Mouse (Mus musculus) megakaryocyte, embryonic 14.5 days (primary cell): ENCODE results near the gene Cap1. TPM values are rescaled to one million over a fixed set of nuclear protein-coding genes. Genes with fewer than 3 reads are reported as not detected.

Experiments
- H3K27me3 ChIP-seq: replicated peaks from 2 replicates; pipeline ENCODE3; 2012; ENCODE audit warnings: inconsistent platforms
- H3K36me3 ChIP-seq: replicated peaks from 2 replicates; pipeline ENCODE3; 2012; ENCODE audit warnings: low read length, inconsistent platforms, mixed read lengths
- H3K4me1 ChIP-seq: 2 replicates; pipeline ENCODE4 v1.6.1; 2012; ENCODE audit warnings: inconsistent platforms
- H3K4me3 ChIP-seq: replicated peaks from 2 replicates; pipeline ENCODE3; 2012; ENCODE audit warnings: moderate library complexity, mild to moderate bottlenecking, inconsistent platforms
- H3K9me3 ChIP-seq: 2 replicates; pipeline ENCODE4 v1.6.1; 2012; ENCODE audit warnings: inconsistent platforms
- FLI1 ChIP-seq: IDR thresholded peaks from 2 replicates; pipeline ENCODE4 v1.6.1; 2012; ENCODE audit warnings: low read length, inconsistent platforms, mixed read lengths
- GATA1 ChIP-seq: IDR thresholded peaks from 3 replicates; pipeline ENCODE4 v1.6.1; 2012; ENCODE audit warnings: mixed read lengths, low read length, inconsistent platforms, borderline replicate concordance
- polyA plus RNA-seq: library from polyadenylated mRNA; stranded (reverse); fragments of >175 nt; gene quantifications from 2 replicates; pipeline ENCODE4 v1.2.3, GENCODE M21; 2012; ENCODE audit warnings: low replicate concordance; ENCODE audit not compliant: insufficient read depth

The Cap1 gene
- polyA plus RNA-seq, 1 experiment = 145 TPM

- Histone ChIP-seq H3K9me3 (no peaks in the 10 kb centered on the region), H3K27me3 (no peaks in the 10 kb centered on the region), H3K4me1 (peaks cover 99% of the 10 kb centered on the region), H3K36me3 (peaks cover 88% of the 10 kb centered on the region), H3K4me3 (peak overlapping the region; percentile 87)
- TF ChIP-seq GATA1 (no peak), FLI1 (no peak)
These were observed 12.3 kb downstream of the Cap1 start for GRCm38 (mm10) chr4:122873512-122873911.

GRCm38 (mm10) chr4:122873003-122873402 is 12.9 kb downstream of the Cap1 start:
- peak overlapping the region; percentile 87 for H3K4me3 ChIP-seq

GRCm38 (mm10) chr4:122871989-122872388 is 13.9 kb downstream of the Cap1 start:
- peaks cover 97% of the 10 kb centered on the region for H3K4me1 ChIP-seq
- peaks cover 92% of the 10 kb centered on the region for H3K36me3 ChIP-seq
- H3K9me3 ChIP-seq = no peaks in the 10 kb centered on the region
- TF ChIP-seq FLI1 (peak; percentile 80), GATA1 (peak; percentile 74; the same call in 1 of the 3 replicates)
- H3K4me3 ChIP-seq = peak overlapping the region; percentile 88
- H3K27me3 ChIP-seq = no peaks in the 10 kb centered on the region

More at GRCm38 (mm10) chr4:122873003-122873402, 12.9 kb downstream of the Cap1 start:
- Histone ChIP-seq H3K27me3 (no peaks in the 10 kb centered on the region), H3K9me3 (no peaks in the 10 kb centered on the region), H3K36me3 (peaks cover 88% of the 10 kb centered on the region), H3K4me1 (peaks cover 99% of the 10 kb centered on the region)
- TF ChIP-seq GATA1 (peak; percentile 57; the same call in 1 of the 3 replicates), FLI1 (no peak)

- H3K4me1 ChIP-seq = peaks cover 95% of the 10 kb centered on the region
- no peaks in the 10 kb centered on the region for H3K27me3 ChIP-seq
- TF ChIP-seq GATA1 = no peak
- TF ChIP-seq FLI1 = no peak
- H3K36me3 ChIP-seq = peaks cover 93% of the 10 kb centered on the region
- H3K9me3 ChIP-seq = no peaks in the 10 kb centered on the region
- peak overlapping the region; percentile 88 for H3K4me3 ChIP-seq
These were observed 14.6 kb downstream of the Cap1 start for GRCm38 (mm10) chr4:122871269-122871668.

GRCm38 (mm10) chr4:122870741-122871140 is 15.1 kb downstream of the Cap1 start:
- no peaks in the 10 kb centered on the region for H3K27me3 ChIP-seq
- no peaks in the 10 kb centered on the region for H3K9me3 ChIP-seq
- H3K4me3 ChIP-seq = peak overlapping the region; percentile 79
- H3K36me3 ChIP-seq = peaks cover 93% of the 10 kb centered on the region
- TF ChIP-seq FLI1 (no peak), GATA1 (no peak)
- peaks cover 95% of the 10 kb centered on the region for H3K4me1 ChIP-seq

- TF ChIP-seq FLI1 = no peak
- no peak for TF ChIP-seq GATA1
- H3K9me3 ChIP-seq = no peaks in the 10 kb centered on the region
- H3K4me3 ChIP-seq = no peak overlapping the region
- no peaks in the 10 kb centered on the region for H3K27me3 ChIP-seq
- H3K4me1 ChIP-seq = peaks cover 95% of the 10 kb centered on the region
- H3K36me3 ChIP-seq = peaks cover 93% of the 10 kb centered on the region
These were observed 15.8 kb downstream of the Cap1 start for GRCm38 (mm10) chr4:122870027-122870426.

GRCm38 (mm10) chr4:122868041-122868440 is 17.8 kb downstream of the Cap1 start:
- H3K4me1 ChIP-seq = peaks cover 94% of the 10 kb centered on the region
- peaks cover 96% of the 10 kb centered on the region for H3K36me3 ChIP-seq
- no peak overlapping the region for H3K4me3 ChIP-seq
- no peaks in the 10 kb centered on the region for H3K9me3 ChIP-seq
- TF ChIP-seq FLI1 (no peak), GATA1 (no peak)
- no peaks in the 10 kb centered on the region for H3K27me3 ChIP-seq

- peaks cover 92% of the 10 kb centered on the region for H3K36me3 ChIP-seq
- no peaks in the 10 kb centered on the region for H3K9me3 ChIP-seq
- no peak for TF ChIP-seq GATA1
- TF ChIP-seq FLI1 = no peak
- H3K27me3 ChIP-seq = no peaks in the 10 kb centered on the region
- H3K4me3 ChIP-seq = no peak overlapping the region
- peaks cover 89% of the 10 kb centered on the region for H3K4me1 ChIP-seq
These were observed 24.0 kb downstream of the Cap1 start for GRCm38 (mm10) chr4:122861836-122862235.

- peaks cover 92% of the 10 kb centered on the region for H3K36me3 ChIP-seq
- H3K9me3 ChIP-seq = no peaks in the 10 kb centered on the region
- H3K4me3 ChIP-seq = no peak overlapping the region
- H3K27me3 ChIP-seq = no peaks in the 10 kb centered on the region
- TF ChIP-seq FLI1 (no peak), GATA1 (no peak)
- H3K4me1 ChIP-seq = peaks cover 89% of the 10 kb centered on the region
These were observed 26.7 kb downstream of the Cap1 start for GRCm38 (mm10) chr4:122859096-122859674.

GRCm38 (mm10) chr4:122857909-122858308 is 27.9 kb downstream of the Cap1 start:
- Histone ChIP-seq H3K4me1 (peaks cover 89% of the 10 kb centered on the region), H3K27me3 (no peaks in the 10 kb centered on the region)

More at GRCm38 (mm10) chr4:122857909-122858308, 27.9 kb downstream of the Cap1 start:
- Histone ChIP-seq H3K4me3 (no peak overlapping the region), H3K9me3 (no peaks in the 10 kb centered on the region), H3K36me3 (peaks cover 92% of the 10 kb centered on the region)
- no peak for TF ChIP-seq GATA1
- TF ChIP-seq FLI1 = no peak
